Mouse (Mus musculus) ES-Bruce4 (cell line): Measurements from ENCODE around the gene Trir.

ENCODE experiments used
- CTCF ChIP-seq: IDR thresholded peaks from one replicate; pipeline ENCODE4 v1.8.1; 2011; ENCODE audit warnings: low read depth, low read length
- EP300 ChIP-seq: IDR thresholded peaks from 2 replicates; pipeline ENCODE4 v1.6.1; 2011; ENCODE audit warnings: low read depth, low read length; ENCODE audit not compliant: insufficient read depth
- POLR2A ChIP-seq: IDR thresholded peaks from one replicate; pipeline ENCODE4 v1.8.1; 2011; ENCODE audit warnings: low read length; ENCODE audit not compliant: insufficient read depth

GRCm38 (mm10) chr8:84986379-84986945 lies 40.2 kb upstream of the Trir start:
- TF ChIP-seq CTCF = no peak
- no peak for TF ChIP-seq EP300
- no peak for TF ChIP-seq POLR2A
